Mouse (Mus musculus): ENCODE measurements around the gene Glt1d1.

The Glt1d1 gene

GRCm38 (mm10) chr5:127632167-127633145, at the start of gene Glt1d1, which contains the start of gene Slc15a4:
Glt1d1 (plus strand) TSS chr5:127632262.
Slc15a4 (minus strand) TSS chr5:127632897.
- DNase-seq: peak; percentile 66

- DNase-seq: no peak
Measured at GRCm38 (mm10) chr5:127583658-127584057, 48.4 kb upstream of the Glt1d1 start.

GRCm38 (mm10) chr5:127587854-127588253, 44.2 kb upstream of the Glt1d1 start:
- DNase-seq: no peak

GRCm38 (mm10) chr5:127592406-127592805, 39.7 kb upstream of the Glt1d1 start:
- no peak for DNase-seq

- no peak for DNase-seq
Measured at GRCm38 (mm10) chr5:127592854-127593253, 39.2 kb upstream of the Glt1d1 start.

GRCm38 (mm10) chr5:127595676-127596075, 36.4 kb upstream of the Glt1d1 start:
- no peak for DNase-seq

- DNase-seq: no peak
Measured at GRCm38 (mm10) chr5:127596862-127597261, 35.2 kb upstream of the Glt1d1 start.

GRCm38 (mm10) chr5:127602996-127603395, 29.1 kb upstream of the Glt1d1 start:
- DNase-seq: no peak

GRCm38 (mm10) chr5:127607507-127607906, 24.6 kb upstream of the Glt1d1 start:
- no peak for DNase-seq

GRCm38 (mm10) chr5:127609191-127609714, 22.8 kb upstream of the Glt1d1 start:
- no peak for DNase-seq

- DNase-seq: peak; percentile 65
Measured at GRCm38 (mm10) chr5:127610787-127611509, 21.1 kb upstream of the Glt1d1 start.

- no peak for DNase-seq
Measured at GRCm38 (mm10) chr5:127611881-127612280, 20.2 kb upstream of the Glt1d1 start.

GRCm38 (mm10) chr5:127612397-127612796, 19.7 kb upstream of the Glt1d1 start:
- DNase-seq: no peak

- DNase-seq: no peak
Measured at GRCm38 (mm10) chr5:127615459-127615858, 16.6 kb upstream of the Glt1d1 start.

GRCm38 (mm10) chr5:127616151-127616550, 15.9 kb upstream of the Glt1d1 start:
- peak; percentile 40 for DNase-seq

GRCm38 (mm10) chr5:127616884-127617635, 15.0 kb upstream of the Glt1d1 start:
- peak; percentile 98 for DNase-seq

GRCm38 (mm10) chr5:127618834-127619233, 13.2 kb upstream of the Glt1d1 start:
- no peak for DNase-seq

GRCm38 (mm10) chr5:127620371-127620770, 11.7 kb upstream of the Glt1d1 start:
- no peak for DNase-seq

GRCm38 (mm10) chr5:127621108-127621507, 11.0 kb upstream of the Glt1d1 start:
- DNase-seq: no peak

GRCm38 (mm10) chr5:127624427-127625213, 7.4 kb upstream of the Glt1d1 start:
- DNase-seq: no peak

GRCm38 (mm10) chr5:127627242-127627641, 4.8 kb upstream of the Glt1d1 start:
- DNase-seq: no peak

- no peak for DNase-seq
Measured at GRCm38 (mm10) chr5:127631671-127632070, 391 bp upstream of the Glt1d1 start.

Measured in cerebellum, adult 9-11 months (tissue).